Mouse (Mus musculus): ENCODE measurements around the gene Ahdc1. TPM values are rescaled to one million over a fixed set of nuclear protein-coding genes. Genes with fewer than 3 reads are reported as not detected.

Gene Ahdc1
- total and polyA plus RNA-seq, 3 experiments, result 2.5 to 8.8 TPM; not detected in 1

GRCm38 (mm10) chr4:133028875-133029274, 17.8 kb downstream of the Ahdc1 start:
- no peak for DNase-seq (ENCODE audit: low read depth, low spot score)
- H3K79me2 ChIP-seq (ENCODE audit: control insufficient read depth, insufficient read depth, low read length, poor library complexity), result no peaks in the 10 kb centered on the region
- H3K4me3 ChIP-seq (ENCODE audit: control insufficient read depth in 1 of 2, insufficient read depth in 1 of 2, low read depth in 2 of 2, low read length in 2 of 2), result no peak overlapping the region
- no peak overlapping the region for H3K27ac ChIP-seq (ENCODE audit: control insufficient read depth, low read depth, low read length)
- no peak overlapping the region for H3K9ac ChIP-seq (ENCODE audit: control insufficient read depth, low read depth, low read length, poor library complexity, severe bottlenecking)
- no peaks in the 10 kb centered on the region; a peak in 1 of 4 replicates for H3K36me3 ChIP-seq (ENCODE audit: control insufficient read depth in 1 of 2, insufficient read depth in 2 of 2, low read length in 2 of 2)
- TF ChIP-seq E2F4 (IDR thresholded peaks at IDR 0.05; ENCODE audit: borderline replicate concordance, low read depth, low read length) (no peak), CHD1 (IDR thresholded peaks at IDR 0.05; ENCODE audit: low read depth, low read length) (no peak), HCFC1 (IDR thresholded peaks at IDR 0.05; ENCODE audit: low read depth, low read length) (no peak), TBP (IDR thresholded peaks at IDR 0.05; ENCODE audit: low read depth, low read length) (no peak), ETS1 (IDR thresholded peaks at IDR 0.05; ENCODE audit: low read depth, low read length) (no peak), MEF2A (IDR thresholded peaks at IDR 0.05; ENCODE audit: extremely low read depth, insufficient replicate concordance, low read depth, low read length, poor library complexity, severe bottlenecking) (no peak), SIN3A (IDR thresholded peaks at IDR 0.05; ENCODE audit: low read length) (no peak), POLR2A (IDR thresholded peaks at IDR 0.05; ENCODE audit: control insufficient read depth in 1 of 2, insufficient read depth in 1 of 2, low read depth in 1 of 2, low read length in 2 of 2, poor library complexity in 1 of 2) (no peak), BHLHE40 (IDR thresholded peaks at IDR 0.05; ENCODE audit: borderline replicate concordance, low read depth, low read length) (no peak), TAL1 (IDR thresholded peaks at IDR 0.05; ENCODE audit: low read length) (no peak), MXI1 (IDR thresholded peaks at IDR 0.05; ENCODE audit: low read depth, low read length) (no peak), GATA1 (IDR thresholded peaks at IDR 0.05; ENCODE audit: low read depth, low read length) (no peak)
- peaks cover 0 to 7% of the 10 kb centered on the region in 2 experiments; a peak in 2 of 4 replicates for H3K4me1 ChIP-seq (ENCODE audit: control insufficient read depth in 1 of 2, insufficient read depth in 2 of 2, low read length in 2 of 2)
- H3K27me3 ChIP-seq (ENCODE audit: control insufficient read depth in 1 of 2, insufficient read depth in 2 of 2, low read length in 2 of 2), result no peaks in the 10 kb centered on the region
- H3K9me3 ChIP-seq (replicated peaks; ENCODE audit: insufficient read depth, low read length), result no peaks in the 10 kb centered on the region

GRCm38 (mm10) chr4:133032410-133033095, 21.5 kb downstream of the Ahdc1 start:
- Histone ChIP-seq H3K27me3 (ENCODE audit: control insufficient read depth in 1 of 2, insufficient read depth in 2 of 2, low read length in 2 of 2) (no peaks in the 10 kb centered on the region), H3K27ac (ENCODE audit: control insufficient read depth, low read depth, low read length) (no peak overlapping the region), H3K79me2 (ENCODE audit: control insufficient read depth, insufficient read depth, low read length, poor library complexity) (no peaks in the 10 kb centered on the region), H3K4me3 (ENCODE audit: control insufficient read depth in 1 of 2, insufficient read depth in 1 of 2, low read depth in 2 of 2, low read length in 2 of 2) (no peak overlapping the region), H3K4me1 (ENCODE audit: control insufficient read depth in 1 of 2, insufficient read depth in 2 of 2, low read length in 2 of 2) (peaks cover 0 to 7% of the 10 kb centered on the region in 2 experiments; a peak in 2 of 4 replicates), H3K9me3 (replicated peaks; ENCODE audit: insufficient read depth, low read length) (no peaks in the 10 kb centered on the region), H3K36me3 (ENCODE audit: control insufficient read depth in 1 of 2, insufficient read depth in 2 of 2, low read length in 2 of 2) (no peaks in the 10 kb centered on the region; a peak in 1 of 4 replicates), H3K9ac (ENCODE audit: control insufficient read depth, low read depth, low read length, poor library complexity, severe bottlenecking) (no peak overlapping the region)
- DNase-seq (ENCODE audit: low read depth, low spot score), result no peak
- TF ChIP-seq CHD2 (IDR thresholded peaks at IDR 0.05; ENCODE audit: low read length) (no peak), TAL1 (IDR thresholded peaks at IDR 0.05; ENCODE audit: low read length) (no peak), MAX (IDR thresholded peaks at IDR 0.05; ENCODE audit: low read length) (no peak), ZKSCAN1 (IDR thresholded peaks at IDR 0.05; ENCODE audit: low read depth, low read length) (no peak), POLR2AphosphoS5 (IDR thresholded peaks at IDR 0.05; ENCODE audit: borderline replicate concordance, low read depth, low read length) (no peak), RCOR1 (IDR thresholded peaks at IDR 0.05; ENCODE audit: low read depth, low read length) (no peak), MYB (IDR thresholded peaks at IDR 0.05; ENCODE audit: low read depth, low read length) (no peak), POLR2AphosphoS2 (IDR thresholded peaks at IDR 0.05; ENCODE audit: low read length) (no peak), GATA1 (IDR thresholded peaks at IDR 0.05; ENCODE audit: low read depth, low read length) (no peak), EP300 (IDR thresholded peaks at IDR 0.05; ENCODE audit: low read depth in 1 of 2, low read length in 2 of 2) (no peak), TCF12 (IDR thresholded peaks at IDR 0.05; ENCODE audit: low read depth, low read length) (no peak), NRF1 (IDR thresholded peaks at IDR 0.05; ENCODE audit: insufficient read depth, low read depth, low read length, poor library complexity, severe bottlenecking) (no peak), GABPA (IDR thresholded peaks at IDR 0.05; ENCODE audit: low read depth, low read length) (no peak), POLR2A (IDR thresholded peaks at IDR 0.05; ENCODE audit: control insufficient read depth in 1 of 2, insufficient read depth in 1 of 2, low read depth in 1 of 2, low read length in 2 of 2, poor library complexity in 1 of 2) (no peak), ZMIZ1 (IDR thresholded peaks at IDR 0.05; ENCODE audit: low read depth, low read length) (no peak), USF1 (IDR thresholded peaks at IDR 0.05; ENCODE audit: low read depth, low read length) (no peak), HCFC1 (IDR thresholded peaks at IDR 0.05; ENCODE audit: low read depth, low read length) (no peak), MAZ (IDR thresholded peaks at IDR 0.05; ENCODE audit: low read depth, low read length) (no peak), CHD1 (IDR thresholded peaks at IDR 0.05; ENCODE audit: low read depth, low read length) (no peak), NELFE (IDR thresholded peaks at IDR 0.05; ENCODE audit: low read depth, low read length) (no peak)

All from MEL (cell line).